Mouse (Mus musculus): ENCODE results near the gene Mok. TPM values are rescaled to one million over a fixed set of nuclear protein-coding genes. Genes with fewer than 3 reads are reported as not detected.

The Mok gene
- polyA plus RNA-seq, 2 experiments = 4.5 to 5.4 TPM

DNA sequence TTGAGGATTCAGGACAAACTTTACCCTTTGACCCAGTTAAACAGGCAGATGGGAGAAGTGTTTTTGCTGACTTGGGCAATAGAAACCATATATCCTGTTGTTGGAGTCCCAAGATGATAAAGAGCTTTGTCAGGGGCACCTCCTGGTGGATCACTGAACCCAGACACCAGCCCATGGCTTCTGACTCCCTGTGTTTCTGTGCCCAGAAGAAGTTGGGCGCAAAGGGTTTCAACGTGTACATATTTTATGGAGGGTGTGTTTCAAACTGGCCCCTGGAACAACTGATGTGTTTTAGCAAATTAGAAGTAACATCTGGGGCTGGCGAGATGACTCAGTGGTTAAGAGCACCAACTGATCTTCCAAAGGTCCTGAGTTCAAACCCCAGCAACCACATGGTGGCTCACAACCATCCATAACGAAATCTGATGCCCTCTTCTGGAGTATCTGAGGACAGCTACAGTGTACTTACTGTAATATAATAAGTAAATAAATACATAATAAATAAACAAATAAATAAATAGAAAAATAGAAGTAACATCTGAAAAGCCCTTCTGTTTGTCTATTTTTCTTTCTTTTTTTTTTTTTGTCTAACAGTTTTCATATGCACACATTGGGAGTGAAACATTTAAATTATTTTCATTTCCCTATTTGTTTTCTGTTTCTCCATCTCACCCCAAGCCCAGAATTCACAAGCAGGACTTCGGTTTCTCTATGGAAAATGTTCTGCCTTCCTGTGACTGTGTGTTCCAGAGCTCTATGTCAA is 1.2 kb upstream of the Mok start:
- Histone ChIP-seq H3K9me3 (ENCODE audit: control insufficient read depth, low read length) (no peaks in the 10 kb centered on the region), H3K4me3 (replicated peaks; ENCODE audit: low read length) (no peak overlapping the region), H3K27me3 (ENCODE audit: control insufficient read depth, insufficient read depth, low read length) (peaks cover 4% of the 10 kb centered on the region; the same call in 1 of the 2 replicates), H3K36me3 (ENCODE audit: control insufficient read depth, insufficient read depth, low read length) (no peaks in the 10 kb centered on the region), H3K4me1 (ENCODE audit: control insufficient read depth, insufficient read depth, low read length) (peaks cover 13% of the 10 kb centered on the region), H3K4me2 (replicated peaks; ENCODE audit: low read depth, low read length, severe bottlenecking) (no peak overlapping the region), H3K27ac (replicated peaks; ENCODE audit: low read depth, low read length) (no peak overlapping the region), H3K9ac (ENCODE audit: low read depth, low read length, severe bottlenecking) (no peak overlapping the region)
- no peak for TF ChIP-seq POLR2A (IDR thresholded peaks at IDR 0.05; ENCODE audit: borderline replicate concordance, extremely low read depth, insufficient read depth, insufficient read length)
- no peak for DNase-seq (ENCODE audit: low spot score)
- WGBS = 69% methylated on average over 5 of the region's 5 CpGs
- no peak for ATAC-seq (ENCODE audit: low FRiP score, low read depth)

DNA sequence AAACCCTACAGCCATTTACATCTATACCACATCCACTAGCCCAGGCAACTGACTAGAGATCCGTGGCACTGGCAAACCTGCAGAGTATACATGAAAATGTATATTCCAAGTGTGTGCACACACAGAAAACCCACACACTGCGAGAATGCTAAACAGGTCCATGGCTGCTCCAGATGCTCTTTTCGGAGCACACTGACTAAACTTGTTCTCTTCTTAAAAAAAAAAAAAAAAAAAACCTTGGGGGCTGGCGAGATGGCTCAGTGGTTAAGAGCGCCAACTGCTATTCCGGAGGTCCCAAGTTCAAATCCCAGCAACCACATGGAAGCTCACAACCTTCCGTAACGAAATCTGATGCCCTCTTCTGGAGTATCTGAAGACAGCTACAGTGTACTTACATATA is 2.9 kb downstream of the Mok start:
- WGBS = 91% methylated on average over 8 of the region's 8 CpGs
- Histone ChIP-seq H3K27ac (replicated peaks; ENCODE audit: low read depth, low read length) (no peak overlapping the region), H3K4me1 (ENCODE audit: control insufficient read depth, insufficient read depth, low read length) (peaks cover 5% of the 10 kb centered on the region), H3K36me3 (ENCODE audit: control insufficient read depth, insufficient read depth, low read length) (no peaks in the 10 kb centered on the region), H3K4me3 (replicated peaks; ENCODE audit: low read length) (no peak overlapping the region), H3K27me3 (ENCODE audit: control insufficient read depth, insufficient read depth, low read length) (no peaks in the 10 kb centered on the region), H3K9ac (ENCODE audit: low read depth, low read length, severe bottlenecking) (no peak overlapping the region), H3K9me3 (ENCODE audit: control insufficient read depth, low read length) (no peaks in the 10 kb centered on the region), H3K4me2 (replicated peaks; ENCODE audit: low read depth, low read length, severe bottlenecking) (no peak overlapping the region)
- ATAC-seq (ENCODE audit: low FRiP score, low read depth) (no peak), DNase-seq (ENCODE audit: low spot score) (no peak)
- TF ChIP-seq POLR2A (IDR thresholded peaks at IDR 0.05; ENCODE audit: borderline replicate concordance, extremely low read depth, insufficient read depth, insufficient read length) = no peak

DNA sequence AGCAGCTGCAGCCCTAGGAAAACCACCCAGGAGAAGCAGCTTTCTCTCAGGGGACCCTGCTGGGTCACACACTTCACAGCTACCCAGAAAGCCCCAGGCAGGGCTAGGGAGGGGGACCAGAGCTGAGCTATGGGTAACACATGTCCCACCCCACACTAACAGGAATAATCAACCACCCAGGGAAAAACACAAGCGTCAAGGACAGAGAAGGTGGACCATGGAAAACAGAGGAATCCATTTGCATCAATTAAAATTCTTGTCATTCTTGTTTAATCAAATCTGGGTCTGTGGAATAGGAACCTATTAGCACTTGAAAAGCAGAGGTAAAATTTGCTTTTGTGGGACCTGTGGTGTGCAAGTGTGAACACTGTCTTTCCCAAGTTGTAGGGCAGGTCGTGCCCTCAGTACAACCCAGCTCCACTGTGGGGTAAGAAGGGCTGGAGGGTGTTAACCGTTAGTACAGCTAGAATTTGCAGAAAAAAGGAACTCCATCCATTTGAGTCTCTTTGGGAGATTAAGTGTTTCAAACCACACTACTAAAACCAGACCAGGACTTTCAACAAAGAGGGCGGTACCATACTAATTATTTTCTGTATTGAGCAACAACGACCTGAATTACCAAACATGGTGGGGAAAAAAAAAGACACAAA is 3.4 kb downstream of the Mok start:
- no peak for DNase-seq (ENCODE audit: low spot score)
- Histone ChIP-seq H3K36me3 (ENCODE audit: control insufficient read depth, insufficient read depth, low read length) (no peaks in the 10 kb centered on the region), H3K4me2 (replicated peaks; ENCODE audit: low read depth, low read length, severe bottlenecking) (no peak overlapping the region), H3K4me1 (ENCODE audit: control insufficient read depth, insufficient read depth, low read length) (peaks cover 5% of the 10 kb centered on the region), H3K4me3 (replicated peaks; ENCODE audit: low read length) (no peak overlapping the region), H3K9ac (ENCODE audit: low read depth, low read length, severe bottlenecking) (0 out of 2 replicates have a peak overlapping the region, but pooled peaks have one; percentile 21), H3K27ac (replicated peaks; ENCODE audit: low read depth, low read length) (no peak overlapping the region), H3K27me3 (ENCODE audit: control insufficient read depth, insufficient read depth, low read length) (no peaks in the 10 kb centered on the region), H3K9me3 (ENCODE audit: control insufficient read depth, low read length) (no peaks in the 10 kb centered on the region)
- ATAC-seq (ENCODE audit: low FRiP score, low read depth) = no peak
- WGBS = 41% methylated on average over 5 of the region's 5 CpGs
- no peak for TF ChIP-seq POLR2A (IDR thresholded peaks at IDR 0.05; ENCODE audit: borderline replicate concordance, extremely low read depth, insufficient read depth, insufficient read length)

DNA sequence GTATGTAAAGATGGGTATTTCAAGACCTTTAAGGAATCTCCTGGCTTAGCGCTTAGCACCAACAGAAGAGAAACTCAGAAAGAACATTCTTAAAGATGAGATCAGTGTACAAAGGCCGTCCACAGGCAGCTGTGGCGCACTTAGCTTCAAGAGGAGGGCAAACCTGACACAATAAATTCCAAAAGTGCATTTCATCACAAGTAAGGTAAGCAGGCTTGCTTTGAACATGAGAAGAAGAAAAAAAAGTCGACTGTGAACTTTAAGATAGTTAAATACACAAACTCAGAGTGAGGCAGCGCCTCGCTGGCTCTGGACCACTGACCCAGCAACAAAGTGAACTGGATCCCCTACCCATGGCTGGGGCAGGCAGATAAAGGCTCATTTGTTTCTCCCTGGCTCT is 4.0 kb downstream of the Mok start:
- WGBS = 54% methylated on average over 6 of the region's 6 CpGs
- Histone ChIP-seq H3K4me2 (replicated peaks; ENCODE audit: low read depth, low read length, severe bottlenecking) (no peak overlapping the region), H3K27me3 (ENCODE audit: control insufficient read depth, insufficient read depth, low read length) (no peaks in the 10 kb centered on the region), H3K4me3 (replicated peaks; ENCODE audit: low read length) (no peak overlapping the region), H3K4me1 (ENCODE audit: control insufficient read depth, insufficient read depth, low read length) (peaks cover 5% of the 10 kb centered on the region), H3K9ac (ENCODE audit: low read depth, low read length, severe bottlenecking) (no peak overlapping the region), H3K27ac (replicated peaks; ENCODE audit: low read depth, low read length) (no peak overlapping the region), H3K9me3 (ENCODE audit: control insufficient read depth, low read length) (no peaks in the 10 kb centered on the region), H3K36me3 (ENCODE audit: control insufficient read depth, insufficient read depth, low read length) (no peaks in the 10 kb centered on the region)
- ATAC-seq (ENCODE audit: low FRiP score, low read depth) (no peak), DNase-seq (ENCODE audit: low spot score) (no peak)
- TF ChIP-seq POLR2A (IDR thresholded peaks at IDR 0.05; ENCODE audit: borderline replicate concordance, extremely low read depth, insufficient read depth, insufficient read length) = no peak

DNA sequence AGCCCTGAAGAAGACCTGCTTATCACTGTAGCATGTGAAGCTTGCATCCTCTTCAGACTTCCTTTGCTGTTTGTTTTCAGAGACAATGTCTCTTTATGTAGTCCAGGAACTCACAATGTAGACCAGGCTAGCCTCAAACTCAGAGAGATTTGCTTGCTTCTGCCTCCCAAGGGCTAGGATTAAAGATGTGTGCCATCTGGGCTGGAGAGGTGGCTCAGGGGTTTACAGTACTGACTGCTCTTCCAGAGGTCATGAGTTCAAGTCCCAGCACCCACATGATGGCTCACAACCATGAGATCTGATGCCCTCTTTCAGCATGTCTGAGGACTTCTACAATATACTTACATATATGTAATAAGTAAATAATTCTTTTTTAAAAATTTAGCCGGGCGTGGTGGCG is 5.6 kb downstream of the Mok start:
- TF ChIP-seq POLR2A (IDR thresholded peaks at IDR 0.05; ENCODE audit: borderline replicate concordance, extremely low read depth, insufficient read depth, insufficient read length) = no peak
- Histone ChIP-seq H3K27ac (replicated peaks; ENCODE audit: low read depth, low read length) (no peak overlapping the region), H3K36me3 (ENCODE audit: control insufficient read depth, insufficient read depth, low read length) (no peaks in the 10 kb centered on the region), H3K4me2 (replicated peaks; ENCODE audit: low read depth, low read length, severe bottlenecking) (no peak overlapping the region), H3K9ac (ENCODE audit: low read depth, low read length, severe bottlenecking) (no peak overlapping the region), H3K27me3 (ENCODE audit: control insufficient read depth, insufficient read depth, low read length) (no peaks in the 10 kb centered on the region), H3K4me3 (replicated peaks; ENCODE audit: low read length) (no peak overlapping the region), H3K4me1 (ENCODE audit: control insufficient read depth, insufficient read depth, low read length) (peaks cover 5% of the 10 kb centered on the region), H3K9me3 (ENCODE audit: control insufficient read depth, low read length) (no peaks in the 10 kb centered on the region)
- no peak for DNase-seq (ENCODE audit: low spot score)
- no peak for ATAC-seq (ENCODE audit: low FRiP score, low read depth)
- WGBS = 94% methylated on average over 3 of the region's 3 CpGs
